Mouse (Mus musculus): ENCODE measurements around the gene Ifitm7. TPM values are rescaled to one million over a fixed set of nuclear protein-coding genes. Genes with fewer than 3 reads are reported as not detected.

The Ifitm7 gene
- polyA plus RNA-seq, 1 experiment from 2014 or later: 0.42 TPM

DNA sequence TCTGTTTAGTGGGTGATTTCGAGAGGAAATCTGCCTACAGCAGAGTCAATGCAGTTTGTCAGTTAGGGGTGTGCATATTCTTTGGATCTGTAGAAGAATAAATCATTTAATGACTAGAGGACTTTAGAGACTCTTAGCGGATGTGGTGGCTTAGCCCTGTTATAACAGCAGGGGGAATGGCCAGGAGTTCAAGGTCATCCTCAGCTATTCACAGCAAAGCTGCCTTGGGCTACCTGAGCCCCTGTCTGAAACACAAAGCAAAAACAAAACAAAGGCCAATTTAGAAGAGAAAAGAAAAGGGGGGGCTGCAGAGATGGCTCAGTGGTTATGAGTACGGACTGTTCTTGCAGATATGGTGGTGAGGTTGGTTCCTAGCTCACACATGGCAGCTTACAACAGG is 35.4 kb downstream of the Ifitm7 start:
- no peaks in the 10 kb centered on the region for H3K9me3 ChIP-seq (ENCODE audit: control insufficient read depth, low read length)
- H3K4me1 ChIP-seq (ENCODE audit: control insufficient read depth, insufficient read depth, low read length): no peaks in the 10 kb centered on the region
- WGBS: 72% methylated on average over 3 of the region's 3 CpGs
- H3K27me3 ChIP-seq (ENCODE audit: control insufficient read depth, insufficient read depth, low read length): no peaks in the 10 kb centered on the region
- no peak for ATAC-seq (ENCODE audit: low FRiP score, low TSS enrichment)
- H3K4me2 ChIP-seq (replicated peaks; ENCODE audit: low read depth, low read length): no peak overlapping the region
- no peak overlapping the region for H3K4me3 ChIP-seq (ENCODE audit: low read length)
- H3K36me3 ChIP-seq (ENCODE audit: control insufficient read depth, insufficient read depth, low read length): no peaks in the 10 kb centered on the region
- no peak overlapping the region for H3K9ac ChIP-seq (ENCODE audit: low read depth, low read length)
- H3K27ac ChIP-seq (ENCODE audit: low read depth, low read length): no peak overlapping the region

DNA sequence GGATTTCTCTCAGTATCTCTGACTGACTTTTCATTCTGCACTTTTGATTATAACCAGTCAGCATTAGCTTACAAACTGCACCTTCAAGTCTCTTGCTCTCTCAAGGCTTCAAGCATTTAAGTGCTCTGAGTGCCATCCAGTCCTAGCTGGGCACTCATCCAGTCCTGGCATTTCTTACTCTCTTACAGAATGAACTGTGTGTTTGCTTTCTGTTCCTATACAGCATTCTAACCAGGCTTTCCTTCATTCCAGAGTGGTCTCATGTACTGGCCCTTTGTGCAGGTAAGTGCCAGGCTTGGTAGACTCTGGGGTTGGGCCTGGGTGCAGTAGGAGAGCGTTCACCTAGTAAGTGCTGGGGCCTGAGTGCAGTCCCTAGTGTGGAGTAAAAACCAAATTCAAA is 40.4 kb downstream of the Ifitm7 start:
- WGBS: 94% methylated on average over 1 of the region's 1 CpGs
- ATAC-seq (ENCODE audit: low FRiP score, low TSS enrichment): no peak
- H3K9me3 ChIP-seq (ENCODE audit: control insufficient read depth, low read length): no peaks in the 10 kb centered on the region

DNA sequence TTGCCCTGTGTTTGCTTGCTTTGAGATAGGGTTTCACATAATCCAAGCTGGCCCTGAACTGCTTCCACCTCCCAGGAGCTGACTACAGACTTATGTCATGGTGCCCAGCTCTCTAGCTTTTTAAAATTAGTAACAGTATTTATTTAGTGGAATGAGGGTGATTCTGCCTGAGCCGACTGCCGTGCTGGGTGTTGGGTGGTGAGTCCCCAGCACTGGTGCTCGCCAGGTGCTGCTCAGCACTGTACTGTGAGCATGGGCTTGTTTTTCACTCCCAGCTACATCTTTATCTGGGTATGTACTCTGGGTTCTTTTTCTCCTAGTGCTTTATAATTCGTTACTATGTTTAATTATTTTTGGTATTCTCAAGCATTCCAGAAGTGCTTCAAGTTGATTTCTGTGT is 41.5 kb downstream of the Ifitm7 start:
- no peak overlapping the region for H3K4me2 ChIP-seq (replicated peaks; ENCODE audit: low read depth, low read length)
- no peaks in the 10 kb centered on the region for H3K27me3 ChIP-seq (ENCODE audit: control insufficient read depth, insufficient read depth, low read length)
- no peak for ATAC-seq (ENCODE audit: low FRiP score, low TSS enrichment)
- H3K27ac ChIP-seq (ENCODE audit: low read depth, low read length): no peak overlapping the region
- no peaks in the 10 kb centered on the region for H3K36me3 ChIP-seq (ENCODE audit: control insufficient read depth, insufficient read depth, low read length)
- H3K9ac ChIP-seq (ENCODE audit: low read depth, low read length): no peak overlapping the region
- H3K4me3 ChIP-seq (ENCODE audit: low read length): no peak overlapping the region
- no peaks in the 10 kb centered on the region for H3K4me1 ChIP-seq (ENCODE audit: control insufficient read depth, insufficient read depth, low read length)
- WGBS: 76% methylated on average over 4 of the region's 4 CpGs
- H3K9me3 ChIP-seq (ENCODE audit: control insufficient read depth, low read length): no peaks in the 10 kb centered on the region

More for the DNA sequence above, 40.4 kb downstream of the Ifitm7 start:
- Histone ChIP-seq H3K4me1 (ENCODE audit: control insufficient read depth, insufficient read depth, low read length) (no peaks in the 10 kb centered on the region), H3K4me2 (replicated peaks; ENCODE audit: low read depth, low read length) (no peak overlapping the region), H3K27ac (ENCODE audit: low read depth, low read length) (no peak overlapping the region), H3K9ac (ENCODE audit: low read depth, low read length) (no peak overlapping the region), H3K4me3 (ENCODE audit: low read length) (no peak overlapping the region), H3K27me3 (ENCODE audit: control insufficient read depth, insufficient read depth, low read length) (no peaks in the 10 kb centered on the region), H3K36me3 (ENCODE audit: control insufficient read depth, insufficient read depth, low read length) (no peaks in the 10 kb centered on the region)

DNA sequence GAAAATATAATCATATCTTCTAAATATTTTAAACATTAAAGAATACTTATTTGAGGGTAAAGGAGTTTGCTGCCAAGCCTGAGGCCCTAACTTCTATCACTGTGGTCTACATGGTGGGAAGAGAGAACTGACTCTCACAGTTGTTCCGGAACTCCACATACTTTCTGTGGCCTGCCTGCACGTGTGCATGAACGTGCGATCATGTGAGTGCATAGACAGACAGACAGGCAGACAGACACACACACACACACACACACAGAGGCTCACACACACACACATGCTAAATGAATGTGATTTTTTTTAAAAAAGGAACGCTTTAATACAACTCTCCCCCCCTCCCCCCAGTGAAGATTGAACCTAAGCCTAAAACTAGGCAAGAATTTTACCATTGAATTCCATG is 41.9 kb downstream of the Ifitm7 start:
- no peak for ATAC-seq (ENCODE audit: low FRiP score, low TSS enrichment)
- H3K27ac ChIP-seq (ENCODE audit: low read depth, low read length): no peak overlapping the region
- H3K4me3 ChIP-seq (ENCODE audit: low read length): no peak overlapping the region
- 82% methylated on average over 5 of the region's 5 CpGs for WGBS
- no peaks in the 10 kb centered on the region for H3K27me3 ChIP-seq (ENCODE audit: control insufficient read depth, insufficient read depth, low read length)
- H3K36me3 ChIP-seq (ENCODE audit: control insufficient read depth, insufficient read depth, low read length): no peaks in the 10 kb centered on the region
- H3K9me3 ChIP-seq (ENCODE audit: control insufficient read depth, low read length): no peaks in the 10 kb centered on the region
- no peak overlapping the region for H3K4me2 ChIP-seq (replicated peaks; ENCODE audit: low read depth, low read length)
- no peaks in the 10 kb centered on the region for H3K4me1 ChIP-seq (ENCODE audit: control insufficient read depth, insufficient read depth, low read length)
- H3K9ac ChIP-seq (ENCODE audit: low read depth, low read length): no peak overlapping the region

DNA sequence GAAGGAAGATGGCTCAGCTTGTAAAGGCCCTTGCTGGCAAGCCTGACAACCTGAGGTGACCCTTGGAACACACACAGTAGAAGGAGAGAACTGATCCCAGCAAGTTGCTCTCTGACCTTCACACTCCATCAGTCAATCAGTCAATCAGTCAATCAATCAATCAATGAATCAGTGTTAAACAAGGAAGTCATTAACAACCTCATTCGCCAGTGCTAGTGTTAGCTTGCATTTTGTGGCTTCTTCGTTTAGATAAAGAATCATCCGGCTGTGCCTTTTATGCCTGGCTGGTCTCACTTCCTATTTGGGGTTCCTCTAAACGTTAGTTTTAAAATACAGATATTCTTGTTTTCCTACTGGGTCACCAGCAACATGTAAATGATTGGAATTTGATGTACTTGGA is 42.5 kb downstream of the Ifitm7 start:
- no peaks in the 10 kb centered on the region for H3K36me3 ChIP-seq (ENCODE audit: control insufficient read depth, insufficient read depth, low read length)
- WGBS: 41% methylated on average over 4 of the region's 4 CpGs
- ATAC-seq (ENCODE audit: low FRiP score, low TSS enrichment): no peak
- no peak overlapping the region for H3K9ac ChIP-seq (ENCODE audit: low read depth, low read length)
- no peak overlapping the region for H3K27ac ChIP-seq (ENCODE audit: low read depth, low read length)
- no peak overlapping the region for H3K4me3 ChIP-seq (ENCODE audit: low read length)
- H3K4me1 ChIP-seq (ENCODE audit: control insufficient read depth, insufficient read depth, low read length): no peaks in the 10 kb centered on the region
- H3K27me3 ChIP-seq (ENCODE audit: control insufficient read depth, insufficient read depth, low read length): no peaks in the 10 kb centered on the region
- no peaks in the 10 kb centered on the region for H3K9me3 ChIP-seq (ENCODE audit: control insufficient read depth, low read length)
- no peak overlapping the region for H3K4me2 ChIP-seq (replicated peaks; ENCODE audit: low read depth, low read length)

DNA sequence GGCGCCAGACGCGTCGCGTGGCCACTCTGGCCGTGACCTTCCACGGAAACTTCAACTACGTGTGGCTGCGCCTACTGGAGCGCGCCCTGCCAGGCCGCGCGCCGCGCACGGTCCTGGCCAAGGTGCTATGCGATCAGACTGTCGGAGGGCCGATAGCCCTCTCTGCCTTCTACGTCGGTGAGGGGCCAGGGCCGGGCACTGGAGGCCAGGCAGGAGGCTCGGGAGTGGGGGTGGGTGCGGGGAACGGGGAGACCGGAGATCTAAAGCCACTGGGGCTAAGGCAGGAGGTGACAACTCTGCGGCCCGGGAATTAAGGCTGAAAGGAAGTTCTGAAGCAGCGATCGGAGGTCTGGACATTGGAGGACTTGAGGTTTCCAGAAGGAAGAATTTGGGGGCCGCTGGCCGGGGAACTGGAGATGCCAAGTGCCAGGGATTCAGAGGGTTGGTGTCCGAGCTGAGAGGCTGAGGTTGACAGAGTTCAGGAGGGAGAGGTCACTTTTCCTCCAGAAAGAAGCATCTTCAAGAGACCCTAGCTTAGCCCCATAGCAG is 45.8 kb downstream of the Ifitm7 start:
- Histone ChIP-seq H3K36me3 (ENCODE audit: control insufficient read depth, insufficient read depth, low read length) (no peaks in the 10 kb centered on the region), H3K9me3 (ENCODE audit: control insufficient read depth, low read length) (no peaks in the 10 kb centered on the region), H3K4me3 (ENCODE audit: low read length) (peak overlapping the region; percentile 62), H3K4me1 (ENCODE audit: control insufficient read depth, insufficient read depth, low read length) (no peaks in the 10 kb centered on the region), H3K27me3 (ENCODE audit: control insufficient read depth, insufficient read depth, low read length) (no peaks in the 10 kb centered on the region), H3K4me2 (replicated peaks; ENCODE audit: low read depth, low read length) (peak overlapping the region; percentile 98), H3K9ac (ENCODE audit: low read depth, low read length) (peak overlapping the region; percentile 51), H3K27ac (ENCODE audit: low read depth, low read length) (no peak overlapping the region)
- WGBS: 1% methylated on average over 34 of the region's 34 CpGs
- ATAC-seq (ENCODE audit: low FRiP score, low TSS enrichment): peak; percentile 89

DNA sequence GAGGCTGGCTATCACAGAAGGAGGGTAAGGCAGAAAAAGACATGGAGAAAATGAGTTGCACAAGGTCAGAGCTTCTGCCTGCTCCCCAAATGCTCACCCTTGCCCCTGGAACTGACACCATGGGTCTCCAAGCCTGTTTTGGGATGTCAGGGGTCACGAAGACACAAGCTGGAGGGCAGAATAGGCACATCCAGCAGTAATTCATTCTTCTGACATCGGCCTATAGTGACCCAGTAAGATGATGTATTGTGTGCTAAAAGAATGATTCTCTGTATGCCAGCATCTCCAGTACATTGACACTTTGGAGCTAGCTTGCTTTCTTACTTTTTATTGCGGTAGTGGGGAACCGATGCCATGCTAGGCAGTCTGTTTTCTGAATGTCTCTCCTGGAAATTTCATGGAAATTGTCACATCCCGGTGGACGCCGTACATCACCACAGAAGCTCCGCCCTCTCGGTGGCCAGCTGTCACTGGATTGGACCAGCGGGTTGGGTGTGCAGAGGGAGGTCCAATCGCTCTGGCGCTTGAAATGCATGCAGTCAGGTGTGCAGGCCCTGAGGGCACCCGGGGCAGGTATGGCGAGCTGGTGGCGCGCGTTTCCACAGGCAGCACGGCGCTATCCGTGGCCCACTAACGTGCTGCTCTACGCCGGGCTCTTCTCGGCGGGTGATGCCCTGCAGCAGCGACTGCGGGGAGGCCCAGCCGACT is 46.4 kb downstream of the Ifitm7 start:
- H3K4me3 ChIP-seq (ENCODE audit: low read length): peak overlapping the region; percentile 62
- WGBS: 6% methylated on average over 28 of the region's 28 CpGs
- peak; percentile 96 for ATAC-seq (ENCODE audit: low FRiP score, low TSS enrichment)
- H3K9me3 ChIP-seq (ENCODE audit: control insufficient read depth, low read length): no peaks in the 10 kb centered on the region
- no peak overlapping the region for H3K27ac ChIP-seq (ENCODE audit: low read depth, low read length)
- peak overlapping the region; percentile 98 for H3K4me2 ChIP-seq (replicated peaks; ENCODE audit: low read depth, low read length)
- H3K27me3 ChIP-seq (ENCODE audit: control insufficient read depth, insufficient read depth, low read length): no peaks in the 10 kb centered on the region
- no peaks in the 10 kb centered on the region for H3K36me3 ChIP-seq (ENCODE audit: control insufficient read depth, insufficient read depth, low read length)
- no peaks in the 10 kb centered on the region for H3K4me1 ChIP-seq (ENCODE audit: control insufficient read depth, insufficient read depth, low read length)
- peak overlapping the region; percentile 51 for H3K9ac ChIP-seq (ENCODE audit: low read depth, low read length)

Other genes with a start within 250 kb of the Ifitm7 start
- gene Rrn3, start 206.2 kb downstream of the Ifitm7 start, polyA plus RNA-seq (2014; fragmentation: Nextera tagmentation; extraction: Ambion mirVana): 48.9 and 74.7 TPM in 2 replicates
- 149 and 162 TPM in 2 replicates for gene Ntan1, start 168.0 kb downstream of the Ifitm7 start, polyA plus RNA-seq (2014; fragmentation: Nextera tagmentation; extraction: Ambion mirVana)
- 49.5 and 87.5 TPM in 2 replicates for gene Pdxdc1, start 83.8 kb downstream of the Ifitm7 start, polyA plus RNA-seq (2014; fragmentation: Nextera tagmentation; extraction: Ambion mirVana)
- gene Mpv17l, start 83.7 kb downstream of the Ifitm7 start, polyA plus RNA-seq (2014; fragmentation: Nextera tagmentation; extraction: Ambion mirVana): 5.3 and 5.8 TPM in 2 replicates
- gene 2900011O08Rik, start 284 bp downstream of the Ifitm7 start, polyA plus RNA-seq (2014; fragmentation: Nextera tagmentation; extraction: Ambion mirVana): 1.5 and 1.7 TPM in 2 replicates
- 94.9 and 147 TPM in 2 replicates for gene Nde1, start 176.4 kb upstream of the Ifitm7 start, polyA plus RNA-seq (2014; fragmentation: Nextera tagmentation; extraction: Ambion mirVana)
- 20.7 and 28.5 TPM in 2 replicates for gene Marf1, start 176.5 kb upstream of the Ifitm7 start, polyA plus RNA-seq (2014; fragmentation: Nextera tagmentation; extraction: Ambion mirVana)